Mouse (Mus musculus): ENCODE measurements at regions not wholly inside any gene's neighbourhood (a gene's known extent, or its start where the extent isn't known, plus 50 kb on each side); places are given as distances from the start of the nearest gene placed in this dataset.

DNA sequence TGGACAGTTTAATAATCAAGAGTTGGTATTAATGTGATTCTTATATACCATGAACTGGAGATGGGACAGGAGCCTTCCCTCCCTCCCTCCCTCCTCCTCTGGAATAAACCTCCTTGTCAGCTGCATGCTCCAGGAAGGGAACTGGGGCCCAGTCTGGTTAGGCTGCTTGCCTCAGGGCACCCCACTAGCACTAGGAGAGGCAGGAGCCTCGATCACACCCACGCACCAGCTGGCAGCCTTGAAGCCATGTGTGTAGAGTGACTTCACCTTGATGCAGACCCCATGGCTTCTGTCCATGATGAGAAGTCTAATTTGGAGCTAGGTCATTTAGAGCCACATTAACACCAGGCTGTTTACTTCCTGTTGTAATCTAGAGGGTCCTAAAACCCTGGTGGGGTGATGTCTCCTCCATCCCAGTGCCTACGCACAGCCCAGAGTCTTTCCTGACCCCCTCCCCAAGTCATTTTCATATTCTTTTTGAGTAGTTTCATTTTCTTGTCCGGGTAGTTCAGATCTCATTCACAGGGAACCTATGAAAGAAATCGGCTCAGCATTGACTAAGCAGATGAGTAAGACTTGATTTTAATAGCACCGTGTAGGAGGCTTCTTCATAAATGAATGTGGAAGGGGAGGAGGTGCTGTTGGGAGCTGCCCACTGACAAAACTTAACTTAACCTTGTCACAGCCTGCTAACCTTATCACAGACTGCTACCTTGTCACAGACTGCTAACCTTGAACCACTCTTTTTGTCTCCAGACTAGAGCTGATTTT, 125.6 kb upstream of the Spdye4c start:
- 0 out of 2 replicates have a peak, but pooled peaks cover 3% of the 10 kb centered on the region for H3K4me1 ChIP-seq (replicated peaks)
- no peak for ATAC-seq (ENCODE audit: insufficient read depth)
- H3K4me3 ChIP-seq (replicated peaks) = no peak overlapping the region
- 67% methylated on average over 6 of the region's 6 CpGs for WGBS (ENCODE audit: insufficient replicate concordance)
- H3K9me3 ChIP-seq (replicated peaks) = no peaks in the 10 kb centered on the region
- H3K27me3 ChIP-seq = no peaks in the 10 kb centered on the region
- no peaks in the 10 kb centered on the region for H3K36me3 ChIP-seq (replicated peaks)
- H3K27ac ChIP-seq (replicated peaks) = no peak overlapping the region
- no peak overlapping the region for H3K4me2 ChIP-seq
- H3K9ac ChIP-seq = no peak overlapping the region

DNA sequence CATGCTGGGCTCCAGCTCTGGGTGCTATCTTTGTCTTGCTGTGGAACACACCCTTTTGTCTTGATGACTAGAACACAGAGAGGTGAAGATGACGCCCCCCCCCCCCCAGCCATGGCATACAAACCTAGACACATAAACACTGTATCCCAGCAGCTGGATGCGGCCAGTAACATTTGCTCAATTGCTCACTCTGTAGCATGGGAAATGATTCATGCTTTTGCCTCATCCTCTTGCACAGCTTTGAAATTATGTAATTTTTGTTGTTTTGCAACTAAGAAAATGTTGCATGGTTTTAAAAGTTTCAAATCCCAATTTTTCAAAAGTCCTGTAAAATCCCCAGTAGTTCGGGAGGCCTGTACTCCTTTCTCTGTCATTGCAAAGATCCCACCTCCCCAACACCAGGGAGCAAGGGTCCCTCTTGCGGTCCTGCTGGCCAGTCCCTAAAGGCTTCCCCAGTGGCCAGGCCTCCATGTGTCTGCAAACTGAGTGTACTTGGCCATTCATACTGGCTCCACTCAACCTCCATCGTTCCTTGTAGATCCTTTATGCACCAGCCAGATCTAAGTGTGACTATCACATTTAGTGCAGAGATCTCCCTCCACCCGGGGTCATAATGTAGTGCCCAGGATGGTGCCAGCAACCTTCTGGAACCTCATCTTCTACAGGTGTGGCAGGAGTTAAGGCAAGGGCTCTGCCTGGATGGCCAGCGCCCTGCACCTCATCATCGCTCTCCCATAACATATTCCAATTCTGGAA, 123.3 kb upstream of the Spdye4c start:
- 62% methylated on average over 8 of the region's 8 CpGs for WGBS (ENCODE audit: insufficient replicate concordance)
- no peak overlapping the region for H3K4me3 ChIP-seq (replicated peaks)
- H3K27me3 ChIP-seq = no peaks in the 10 kb centered on the region
- no peak overlapping the region for H3K9ac ChIP-seq
- no peak for ATAC-seq (ENCODE audit: insufficient read depth)
- no peaks in the 10 kb centered on the region for H3K9me3 ChIP-seq (replicated peaks)
- H3K36me3 ChIP-seq (replicated peaks) = no peaks in the 10 kb centered on the region
- H3K4me2 ChIP-seq = no peak overlapping the region
- H3K27ac ChIP-seq (replicated peaks) = no peak overlapping the region
- 0 out of 2 replicates have a peak, but pooled peaks cover 4% of the 10 kb centered on the region for H3K4me1 ChIP-seq (replicated peaks)

DNA sequence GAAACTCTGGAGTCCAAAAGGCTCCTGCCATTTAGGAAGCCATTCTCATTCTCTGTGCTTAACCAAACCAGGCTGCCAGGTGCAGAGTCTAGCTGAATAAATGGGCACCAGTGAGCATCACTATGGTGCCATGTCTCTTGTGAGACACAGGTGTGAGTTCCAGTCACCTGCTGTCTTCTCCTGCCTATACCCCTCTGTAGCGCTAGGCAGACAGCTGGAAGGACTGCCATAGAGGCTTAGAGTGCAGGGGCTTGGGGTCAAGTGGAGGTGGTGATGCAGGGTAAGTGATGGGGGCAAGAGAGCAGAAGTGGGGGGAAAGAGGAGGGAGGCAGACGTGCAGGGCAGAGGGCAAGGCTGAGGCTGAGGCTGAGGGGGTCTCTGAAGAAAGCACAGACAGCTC, 122.7 kb upstream of the Spdye4c start:
- 46% methylated on average over 2 of the region's 2 CpGs for WGBS (ENCODE audit: insufficient replicate concordance)
- no peaks in the 10 kb centered on the region for H3K9me3 ChIP-seq (replicated peaks)
- 0 out of 2 replicates have a peak, but pooled peaks cover 4% of the 10 kb centered on the region for H3K4me1 ChIP-seq (replicated peaks)
- H3K36me3 ChIP-seq (replicated peaks) = no peaks in the 10 kb centered on the region
- H3K9ac ChIP-seq = no peak overlapping the region
- no peak overlapping the region for H3K27ac ChIP-seq (replicated peaks)
- no peak overlapping the region for H3K4me2 ChIP-seq
- ATAC-seq (ENCODE audit: insufficient read depth) = no peak
- no peaks in the 10 kb centered on the region for H3K27me3 ChIP-seq
- no peak overlapping the region for H3K4me3 ChIP-seq (replicated peaks)

DNA sequence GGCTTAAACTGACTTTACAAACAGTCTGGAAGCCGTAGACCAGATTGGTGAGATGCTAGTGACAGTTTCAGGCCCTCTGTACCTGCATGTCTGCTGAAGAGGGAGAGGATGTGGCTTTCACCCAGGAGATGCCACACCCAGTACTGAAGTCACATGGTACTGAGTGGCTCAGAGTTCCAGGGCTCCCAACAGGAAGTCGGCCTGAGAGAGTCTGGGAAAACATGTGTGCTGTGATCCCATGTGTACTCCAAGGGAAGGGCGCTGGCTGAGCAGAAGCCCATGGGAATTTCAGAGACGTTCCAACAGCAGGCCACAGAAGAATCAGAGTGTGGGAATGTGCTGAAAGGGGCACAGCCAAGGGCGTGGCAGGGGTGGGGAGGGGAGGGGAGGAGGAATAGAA, 120.7 kb upstream of the Spdye4c start:
- H3K27me3 ChIP-seq = no peaks in the 10 kb centered on the region
- H3K4me1 ChIP-seq (replicated peaks) = 0 out of 2 replicates have a peak, but pooled peaks cover 4% of the 10 kb centered on the region
- no peak overlapping the region for H3K27ac ChIP-seq (replicated peaks)
- H3K9me3 ChIP-seq (replicated peaks) = no peaks in the 10 kb centered on the region
- ATAC-seq (ENCODE audit: insufficient read depth) = no peak
- H3K4me3 ChIP-seq (replicated peaks) = no peak overlapping the region
- no peak overlapping the region for H3K9ac ChIP-seq
- no peaks in the 10 kb centered on the region for H3K36me3 ChIP-seq (replicated peaks)
- WGBS (ENCODE audit: insufficient replicate concordance) = 34% methylated on average over 5 of the region's 5 CpGs
- no peak overlapping the region for H3K4me2 ChIP-seq

DNA sequence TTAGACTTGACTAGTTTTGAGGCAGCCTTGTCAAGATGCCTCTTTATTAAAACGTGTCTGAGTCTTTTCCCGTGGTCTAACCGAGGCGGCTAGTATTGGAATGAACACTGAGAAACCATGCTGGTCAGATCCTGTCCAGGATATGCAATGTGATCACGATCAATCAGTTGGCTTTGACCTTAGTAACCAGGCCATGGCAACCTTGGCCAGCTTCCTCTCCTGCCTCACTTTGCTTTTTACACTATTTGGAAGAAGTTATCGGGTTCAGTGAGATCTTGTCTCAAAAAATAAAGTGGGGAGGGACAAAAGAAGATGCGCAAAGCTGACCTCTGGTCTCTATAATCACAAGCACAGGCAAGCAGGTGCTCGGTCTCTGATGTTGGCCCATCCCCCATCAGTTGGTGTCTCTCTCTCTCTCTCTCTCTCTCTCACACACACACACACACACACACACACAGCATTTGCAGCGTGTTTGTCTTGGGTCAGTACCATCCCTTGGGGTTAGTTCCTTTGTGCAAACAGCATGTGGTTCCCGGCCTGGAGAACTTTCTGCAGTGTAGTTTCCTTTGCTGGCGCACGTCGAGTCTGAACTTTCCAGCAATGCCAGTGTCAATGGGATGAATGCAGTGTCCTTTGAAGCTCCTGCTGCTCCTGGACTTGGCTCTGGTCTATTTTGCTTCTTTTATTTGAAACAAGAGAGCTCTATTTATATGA, 117.6 kb upstream of the Spdye4c start:
- no peak overlapping the region for H3K27ac ChIP-seq (replicated peaks)
- no peak overlapping the region for H3K4me2 ChIP-seq
- no peak overlapping the region for H3K4me3 ChIP-seq (replicated peaks)
- 0 out of 2 replicates have a peak, but pooled peaks cover 4% of the 10 kb centered on the region for H3K4me1 ChIP-seq (replicated peaks)
- H3K9ac ChIP-seq = no peak overlapping the region
- no peaks in the 10 kb centered on the region for H3K27me3 ChIP-seq
- no peak for ATAC-seq (ENCODE audit: insufficient read depth)
- H3K9me3 ChIP-seq (replicated peaks) = no peaks in the 10 kb centered on the region
- no peaks in the 10 kb centered on the region for H3K36me3 ChIP-seq (replicated peaks)
- WGBS (ENCODE audit: insufficient replicate concordance) = 61% methylated on average over 13 of the region's 13 CpGs

DNA sequence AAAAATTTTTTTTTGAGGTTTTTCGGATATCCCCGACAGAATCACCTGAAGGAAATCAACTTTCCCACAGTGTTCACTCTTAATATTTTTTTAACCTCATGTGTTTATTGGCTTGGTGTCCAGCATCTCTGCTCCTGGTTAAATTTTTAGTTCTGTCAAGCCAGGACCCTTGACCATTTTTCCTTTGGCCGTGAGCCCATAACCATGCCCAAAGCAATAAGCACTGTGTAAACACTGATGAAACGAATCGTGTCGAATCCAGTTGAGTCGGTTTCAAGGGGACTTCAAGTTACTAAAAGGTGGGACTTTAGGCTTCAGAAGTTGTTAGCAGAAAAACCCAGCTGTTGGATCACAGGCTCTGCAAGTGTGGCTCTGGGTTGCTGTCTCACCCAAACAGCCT, 117.0 kb upstream of the Spdye4c start:
- no peak for ATAC-seq (ENCODE audit: insufficient read depth)

DNA sequence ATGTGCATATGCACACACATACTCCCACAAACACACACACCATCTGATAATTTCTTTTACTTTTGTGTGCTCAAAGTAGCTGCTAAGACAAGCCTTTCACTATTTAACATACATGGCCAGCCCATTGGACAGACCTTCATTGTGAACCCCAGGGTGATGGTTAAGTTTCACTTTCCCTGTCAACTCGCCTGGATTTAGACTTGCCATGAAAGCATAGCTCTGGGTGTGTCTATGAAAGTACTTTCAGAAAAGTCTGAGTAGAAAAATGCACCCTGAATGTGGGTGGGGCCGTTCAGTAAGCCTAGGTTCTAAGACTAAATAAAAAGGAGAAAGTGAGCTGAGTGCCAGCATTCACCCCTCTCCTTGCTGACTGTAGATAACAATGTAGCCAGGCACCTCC, 113.8 kb upstream of the Spdye4c start:
- no peak overlapping the region for H3K4me2 ChIP-seq
- no peaks in the 10 kb centered on the region for H3K9me3 ChIP-seq (replicated peaks)
- 37% methylated on average over 2 of the region's 2 CpGs for WGBS (ENCODE audit: insufficient replicate concordance)
- ATAC-seq (ENCODE audit: insufficient read depth) = no peak
- H3K27ac ChIP-seq (replicated peaks) = no peak overlapping the region
- H3K4me1 ChIP-seq (replicated peaks) = no peaks in the 10 kb centered on the region
- no peak overlapping the region for H3K9ac ChIP-seq
- H3K4me3 ChIP-seq (replicated peaks) = no peak overlapping the region
- no peaks in the 10 kb centered on the region for H3K27me3 ChIP-seq
- no peaks in the 10 kb centered on the region for H3K36me3 ChIP-seq (replicated peaks)

More for the DNA sequence above, 117.0 kb upstream of the Spdye4c start:
- no peak overlapping the region for H3K4me2 ChIP-seq
- 61% methylated on average over 7 of the region's 7 CpGs for WGBS (ENCODE audit: insufficient replicate concordance)
- H3K4me3 ChIP-seq (replicated peaks) = no peak overlapping the region
- no peak overlapping the region for H3K9ac ChIP-seq
- H3K27ac ChIP-seq (replicated peaks) = no peak overlapping the region
- no peaks in the 10 kb centered on the region for H3K9me3 ChIP-seq (replicated peaks)
- H3K36me3 ChIP-seq (replicated peaks) = no peaks in the 10 kb centered on the region
- H3K27me3 ChIP-seq = no peaks in the 10 kb centered on the region
- 0 out of 2 replicates have a peak, but pooled peaks cover 4% of the 10 kb centered on the region for H3K4me1 ChIP-seq (replicated peaks)

DNA sequence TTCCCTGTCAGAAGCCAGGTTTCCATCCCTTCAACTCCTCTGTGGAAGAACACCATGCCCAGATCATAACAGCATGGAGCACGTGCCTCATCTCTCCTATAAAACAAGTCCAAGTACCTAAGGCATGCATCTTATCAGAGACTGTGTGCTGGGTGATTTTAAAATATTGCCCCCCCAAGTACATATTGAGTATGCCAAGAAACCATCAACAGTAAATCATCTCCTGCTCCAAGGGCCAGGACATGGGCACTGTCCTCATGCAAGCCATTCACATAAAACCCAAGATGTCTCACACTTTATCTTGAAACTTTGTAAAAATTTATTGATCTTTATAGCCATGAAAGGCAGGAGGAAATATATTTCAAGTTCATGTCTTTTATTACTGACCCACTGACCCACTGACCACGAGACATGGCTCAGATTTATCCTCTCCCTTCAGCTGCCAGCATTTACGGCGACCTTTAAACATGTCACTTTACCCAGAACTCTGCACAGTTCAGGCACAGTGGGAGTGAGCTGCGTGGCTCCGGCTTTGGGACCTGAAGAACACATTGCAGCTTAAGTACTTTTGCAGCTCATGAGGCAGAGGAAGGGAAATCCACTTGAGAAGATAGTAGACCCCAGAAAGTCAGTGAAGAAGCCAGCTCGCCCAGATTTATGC, 99.7 kb upstream of the Spdye4c start:
- H3K4me3 ChIP-seq (replicated peaks) = no peak overlapping the region
- H3K4me2 ChIP-seq = no peak overlapping the region
- ATAC-seq (ENCODE audit: insufficient read depth) = no peak
- no peaks in the 10 kb centered on the region for H3K36me3 ChIP-seq (replicated peaks)
- no peak overlapping the region for H3K27ac ChIP-seq (replicated peaks)
- 51% methylated on average over 7 of the region's 7 CpGs for WGBS (ENCODE audit: insufficient replicate concordance)
- H3K9me3 ChIP-seq (replicated peaks) = no peaks in the 10 kb centered on the region
- H3K4me1 ChIP-seq (replicated peaks) = no peaks in the 10 kb centered on the region
- H3K27me3 ChIP-seq = no peaks in the 10 kb centered on the region
- no peak overlapping the region for H3K9ac ChIP-seq

DNA sequence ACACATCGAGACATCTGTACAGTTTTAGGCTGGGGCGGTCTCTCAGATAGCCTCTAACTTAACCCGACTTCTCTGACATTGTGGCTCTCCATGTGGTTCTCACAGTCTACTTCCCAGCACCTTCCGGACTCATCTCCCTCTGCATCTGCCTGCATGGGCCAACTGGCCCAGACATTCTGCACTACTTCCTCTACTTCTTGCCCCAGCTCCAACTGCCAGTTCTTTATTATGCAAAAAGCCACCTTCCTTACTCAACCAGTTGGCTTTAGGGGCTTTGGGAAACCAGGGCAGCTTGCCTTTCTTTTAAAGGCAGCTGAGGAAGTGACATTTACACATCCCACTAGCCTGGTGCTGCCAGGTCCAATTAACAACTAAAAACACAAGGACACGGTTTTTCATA, 97.1 kb upstream of the Spdye4c start:
- Histone ChIP-seq H3K4me3 (replicated peaks) (no peak overlapping the region), H3K36me3 (replicated peaks) (no peaks in the 10 kb centered on the region)
- ATAC-seq (ENCODE audit: insufficient read depth) = no peak

DNA sequence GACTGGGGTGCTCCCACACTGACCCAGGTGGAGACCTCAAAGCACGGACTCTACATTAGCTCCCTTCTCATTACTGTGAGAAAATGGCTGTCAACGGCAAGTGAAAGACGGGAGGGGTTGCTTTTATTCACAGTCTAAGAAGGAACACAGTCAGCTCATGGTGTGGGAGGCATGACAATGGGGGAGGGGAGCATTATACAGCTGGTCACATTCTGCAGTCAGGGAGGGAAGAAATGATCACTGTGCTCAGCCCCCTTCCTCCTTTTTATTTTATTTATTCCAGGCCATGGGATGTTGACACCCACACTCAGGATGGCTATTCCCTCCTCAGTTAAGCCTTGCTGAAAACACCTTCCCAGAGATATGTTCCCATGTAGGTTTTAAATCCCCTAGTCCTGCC, 93.1 kb upstream of the Spdye4c start:
- no peaks in the 10 kb centered on the region for H3K27me3 ChIP-seq
- H3K9ac ChIP-seq = no peak overlapping the region
- no peak overlapping the region for H3K4me3 ChIP-seq (replicated peaks)
- H3K4me1 ChIP-seq (replicated peaks) = no peaks in the 10 kb centered on the region
- no peak for ATAC-seq (ENCODE audit: insufficient read depth)
- WGBS (ENCODE audit: insufficient replicate concordance) = 61% methylated on average over 3 of the region's 3 CpGs
- no peak overlapping the region for H3K4me2 ChIP-seq
- no peaks in the 10 kb centered on the region for H3K36me3 ChIP-seq (replicated peaks)
- no peaks in the 10 kb centered on the region for H3K9me3 ChIP-seq (replicated peaks)
- no peak overlapping the region for H3K27ac ChIP-seq (replicated peaks)

More for the DNA sequence above, 97.1 kb upstream of the Spdye4c start:
- Histone ChIP-seq H3K9ac (no peak overlapping the region), H3K4me2 (no peak overlapping the region), H3K4me1 (replicated peaks) (no peaks in the 10 kb centered on the region), H3K27ac (replicated peaks) (no peak overlapping the region), H3K27me3 (no peaks in the 10 kb centered on the region), H3K9me3 (replicated peaks) (no peaks in the 10 kb centered on the region)
- WGBS (ENCODE audit: insufficient replicate concordance) = 60% methylated on average over 5 of the region's 5 CpGs

DNA sequence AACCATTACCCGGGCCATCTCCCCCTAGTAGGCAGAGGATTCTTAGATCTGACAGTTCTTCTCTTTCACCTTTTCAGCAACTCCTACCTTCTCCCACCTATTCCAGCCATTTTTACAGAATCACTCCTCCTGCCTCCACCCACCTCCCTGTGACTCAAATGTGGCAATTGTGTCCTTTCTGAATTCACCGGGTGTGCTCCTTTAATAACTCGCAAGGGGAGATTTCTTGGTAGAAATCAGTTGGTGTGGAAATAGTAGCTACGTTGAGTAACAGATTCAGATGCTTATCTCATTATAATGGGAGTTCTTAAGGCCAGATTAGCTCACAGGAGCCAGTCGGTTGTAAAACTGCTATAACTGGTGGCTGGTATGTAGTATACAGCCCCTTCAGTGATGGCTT, 92.4 kb upstream of the Spdye4c start:
- no peak overlapping the region for H3K4me3 ChIP-seq (replicated peaks)
- no peak overlapping the region for H3K4me2 ChIP-seq
- H3K4me1 ChIP-seq (replicated peaks) = no peaks in the 10 kb centered on the region
- no peaks in the 10 kb centered on the region for H3K9me3 ChIP-seq (replicated peaks)
- H3K9ac ChIP-seq = no peak overlapping the region
- 49% methylated on average over 5 of the region's 5 CpGs for WGBS (ENCODE audit: insufficient replicate concordance)
- no peak overlapping the region for H3K27ac ChIP-seq (replicated peaks)
- no peaks in the 10 kb centered on the region for H3K36me3 ChIP-seq (replicated peaks)
- no peak for ATAC-seq (ENCODE audit: insufficient read depth)
- no peaks in the 10 kb centered on the region for H3K27me3 ChIP-seq
